Mouse (Mus musculus): Measurements from ENCODE around the gene Zar1l. TPM values are rescaled to one million over a fixed set of nuclear protein-coding genes. Genes with fewer than 3 reads are reported as not detected.

Gene Zar1l
- polyA plus RNA-seq, 1 experiment, result 0.12 TPM

GRCm38 (mm10) chr5:150490285-150490684, 27.7 kb downstream of the Zar1l start:
- TF ChIP-seq POLR2A (IDR thresholded peaks at IDR 0.05; ENCODE audit: control insufficient read depth, low read depth, low read length) (no peak), CTCF (IDR thresholded peaks at IDR 0.05; ENCODE audit: control insufficient read depth, insufficient read depth, insufficient replicate concordance, low read depth, low read length) (no peak)
- H3K4me3 ChIP-seq (ENCODE audit: control insufficient read depth, low read depth, low read length), result no peak overlapping the region

GRCm38 (mm10) chr5:150485198-150485597, 32.8 kb downstream of the Zar1l start:
- Histone ChIP-seq H3K27ac (ENCODE audit: control insufficient read depth, insufficient read depth, low read depth, low read length) (no peak overlapping the region), H3K36me3 (ENCODE audit: control insufficient read depth, insufficient read depth, low read length) (no peaks in the 10 kb centered on the region), H3K4me1 (ENCODE audit: control insufficient read depth, insufficient read depth, low read length) (no peaks in the 10 kb centered on the region), H3K4me3 (ENCODE audit: control insufficient read depth, low read depth, low read length) (no peak overlapping the region), H3K27me3 (ENCODE audit: control insufficient read depth, insufficient read depth, low read length) (no peaks in the 10 kb centered on the region)
- TF ChIP-seq POLR2A (IDR thresholded peaks at IDR 0.05; ENCODE audit: control insufficient read depth, low read depth, low read length) (no peak), CTCF (IDR thresholded peaks at IDR 0.05; ENCODE audit: control insufficient read depth, insufficient read depth, insufficient replicate concordance, low read depth, low read length) (no peak)

More at GRCm38 (mm10) chr5:150490285-150490684, 27.7 kb downstream of the Zar1l start:
- Histone ChIP-seq H3K36me3 (ENCODE audit: control insufficient read depth, insufficient read depth, low read length) (no peaks in the 10 kb centered on the region), H3K27me3 (ENCODE audit: control insufficient read depth, insufficient read depth, low read length) (no peaks in the 10 kb centered on the region), H3K4me1 (ENCODE audit: control insufficient read depth, insufficient read depth, low read length) (no peaks in the 10 kb centered on the region), H3K27ac (ENCODE audit: control insufficient read depth, insufficient read depth, low read depth, low read length) (no peak overlapping the region)

- Histone ChIP-seq H3K4me3 (ENCODE audit: control insufficient read depth, low read depth, low read length) (no peak overlapping the region), H3K27ac (ENCODE audit: control insufficient read depth, insufficient read depth, low read depth, low read length) (no peak overlapping the region), H3K4me1 (ENCODE audit: control insufficient read depth, insufficient read depth, low read length) (no peaks in the 10 kb centered on the region), H3K27me3 (ENCODE audit: control insufficient read depth, insufficient read depth, low read length) (no peaks in the 10 kb centered on the region), H3K36me3 (ENCODE audit: control insufficient read depth, insufficient read depth, low read length) (no peaks in the 10 kb centered on the region)
- TF ChIP-seq CTCF (IDR thresholded peaks at IDR 0.05; ENCODE audit: control insufficient read depth, insufficient read depth, insufficient replicate concordance, low read depth, low read length) (no peak), POLR2A (IDR thresholded peaks at IDR 0.05; ENCODE audit: control insufficient read depth, low read depth, low read length) (no peak)
These were observed 39.4 kb downstream of the Zar1l start for GRCm38 (mm10) chr5:150478612-150479011.

- Histone ChIP-seq H3K36me3 (ENCODE audit: control insufficient read depth, insufficient read depth, low read length) (no peaks in the 10 kb centered on the region), H3K4me1 (ENCODE audit: control insufficient read depth, insufficient read depth, low read length) (no peaks in the 10 kb centered on the region), H3K4me3 (ENCODE audit: control insufficient read depth, low read depth, low read length) (no peak overlapping the region), H3K27me3 (ENCODE audit: control insufficient read depth, insufficient read depth, low read length) (no peaks in the 10 kb centered on the region), H3K27ac (ENCODE audit: control insufficient read depth, insufficient read depth, low read depth, low read length) (no peak overlapping the region)
- no peak for TF ChIP-seq POLR2A (IDR thresholded peaks at IDR 0.05; ENCODE audit: control insufficient read depth, low read depth, low read length)
- no peak for TF ChIP-seq CTCF (IDR thresholded peaks at IDR 0.05; ENCODE audit: control insufficient read depth, insufficient read depth, insufficient replicate concordance, low read depth, low read length)
These were observed 40.6 kb downstream of the Zar1l start for GRCm38 (mm10) chr5:150477364-150477763.

GRCm38 (mm10) chr5:150468431-150468830, 49.5 kb downstream of the Zar1l start:
- Histone ChIP-seq H3K4me3 (ENCODE audit: control insufficient read depth, low read depth, low read length) (no peak overlapping the region), H3K36me3 (ENCODE audit: control insufficient read depth, insufficient read depth, low read length) (no peaks in the 10 kb centered on the region), H3K27ac (ENCODE audit: control insufficient read depth, insufficient read depth, low read depth, low read length) (peak overlapping the region; percentile 23; the same call in 1 of the 2 replicates), H3K27me3 (ENCODE audit: control insufficient read depth, insufficient read depth, low read length) (no peaks in the 10 kb centered on the region), H3K4me1 (ENCODE audit: control insufficient read depth, insufficient read depth, low read length) (peaks cover 2% of the 10 kb centered on the region; the same call in 1 of the 2 replicates)
- TF ChIP-seq POLR2A (IDR thresholded peaks at IDR 0.05; ENCODE audit: control insufficient read depth, low read depth, low read length), result no peak
- TF ChIP-seq CTCF (IDR thresholded peaks at IDR 0.05; ENCODE audit: control insufficient read depth, insufficient read depth, insufficient replicate concordance, low read depth, low read length), result no peak

GRCm38 (mm10) chr5:150466132-150466531, 51.8 kb downstream of the Zar1l start:
- TF ChIP-seq POLR2A (IDR thresholded peaks at IDR 0.05; ENCODE audit: control insufficient read depth, low read depth, low read length), result 0 out of 2 replicates have a peak, but pooled peaks have one; percentile 20
- no peak for TF ChIP-seq CTCF (IDR thresholded peaks at IDR 0.05; ENCODE audit: control insufficient read depth, insufficient read depth, insufficient replicate concordance, low read depth, low read length)
- Histone ChIP-seq H3K4me1 (ENCODE audit: control insufficient read depth, insufficient read depth, low read length) (peaks cover 2% of the 10 kb centered on the region; the same call in 1 of the 2 replicates), H3K27me3 (ENCODE audit: control insufficient read depth, insufficient read depth, low read length) (no peaks in the 10 kb centered on the region), H3K27ac (ENCODE audit: control insufficient read depth, insufficient read depth, low read depth, low read length) (peak overlapping the region; percentile 75), H3K4me3 (ENCODE audit: control insufficient read depth, low read depth, low read length) (peak overlapping the region; percentile 29; the same call in 1 of the 2 replicates), H3K36me3 (ENCODE audit: control insufficient read depth, insufficient read depth, low read length) (no peaks in the 10 kb centered on the region)

GRCm38 (mm10) chr5:150465218-150465617, 52.7 kb downstream of the Zar1l start:
- Histone ChIP-seq H3K4me1 (ENCODE audit: control insufficient read depth, insufficient read depth, low read length) (peaks cover 2% of the 10 kb centered on the region; the same call in 1 of the 2 replicates), H3K36me3 (ENCODE audit: control insufficient read depth, insufficient read depth, low read length) (no peaks in the 10 kb centered on the region), H3K27ac (ENCODE audit: control insufficient read depth, insufficient read depth, low read depth, low read length) (no peak overlapping the region), H3K27me3 (ENCODE audit: control insufficient read depth, insufficient read depth, low read length) (no peaks in the 10 kb centered on the region), H3K4me3 (ENCODE audit: control insufficient read depth, low read depth, low read length) (no peak overlapping the region)
- no peak for TF ChIP-seq CTCF (IDR thresholded peaks at IDR 0.05; ENCODE audit: control insufficient read depth, insufficient read depth, insufficient replicate concordance, low read depth, low read length)
- no peak for TF ChIP-seq POLR2A (IDR thresholded peaks at IDR 0.05; ENCODE audit: control insufficient read depth, low read depth, low read length)

Data from testis, adult 2 months (tissue).